Mouse (Mus musculus): ENCODE results near the gene Hace1. TPM values are rescaled to one million over a fixed set of nuclear protein-coding genes. Genes with fewer than 3 reads are reported as not detected.

Hace1 gene
- total and polyA plus RNA-seq, 3 experiments, result 6.8 to 21.1 (median 11.4) TPM

DNA sequence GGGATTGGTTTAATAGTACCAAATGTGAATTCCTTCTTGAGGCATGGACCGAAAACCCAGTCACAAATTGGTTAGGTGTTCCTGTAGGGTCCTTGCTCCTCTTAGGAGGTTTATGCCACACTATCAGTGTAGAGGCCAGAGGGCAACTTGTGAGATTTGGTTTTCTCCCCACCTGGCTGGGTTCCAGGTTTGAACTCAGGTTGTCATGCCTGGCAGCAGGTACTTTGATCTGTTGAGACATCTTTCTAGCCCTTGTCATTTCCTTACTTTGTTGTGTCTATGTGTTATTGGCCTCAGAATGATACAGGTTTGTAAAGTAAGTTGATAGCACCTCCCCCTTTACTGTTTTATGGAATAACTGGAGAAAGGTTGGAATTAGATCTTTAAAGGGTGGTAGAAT lies 117.9 kb downstream of the Hace1 start:
- in situ Hi-C loops (cut with MboI; ENCODE audit: low pct_ligation_motif_present, low pct_unique_long_range_greater_than_20kb, low sequenced_read_pairs) (no loop called here), dilution Hi-C loops (cut with MboI; ENCODE audit: extremely low pct_ligation_motif_present, extremely low pct_unique_long_range_greater_than_20kb, low sequenced_read_pairs) (no loop called here)
- H3K27ac ChIP-seq (ENCODE audit: insufficient read depth, low read depth), result no peak overlapping the region
- H3K36me3 ChIP-seq (replicated peaks in 1 of 2; ENCODE audit: control insufficient read depth in 1 of 2, insufficient read depth in 1 of 2, low read length in 1 of 2), result peaks cover 0 to 2% of the 10 kb centered on the region in 2 experiments
- no peaks in the 10 kb centered on the region for H3K27me3 ChIP-seq (replicated peaks)
- no peak for TF ChIP-seq JUND (conservative IDR thresholded peaks at IDR 0.05; ENCODE audit: low read depth, low read length)
- TF ChIP-seq SMC3 (IDR thresholded peaks at IDR 0.05; ENCODE audit: low read depth, low read length), result no peak
- no peak for TF ChIP-seq HCFC1 (IDR thresholded peaks at IDR 0.05; ENCODE audit: low read depth, low read length)
- TF ChIP-seq SIN3A (IDR thresholded peaks at IDR 0.05; ENCODE audit: low read length), result no peak
- no peak for TF ChIP-seq ZMIZ1 (IDR thresholded peaks at IDR 0.05; ENCODE audit: low read depth, low read length)
- no peaks in the 10 kb centered on the region for H3K9me3 ChIP-seq (replicated peaks; ENCODE audit: low read length)
- no peak for DNase-seq (ENCODE audit: extremely low read depth)
- no peak overlapping the region for H3K4me3 ChIP-seq (replicated peaks in 1 of 3; ENCODE audit: low read depth in 2 of 3, low read length in 2 of 3, poor library complexity in 1 of 3)
- no peaks in the 10 kb centered on the region for H3K4me1 ChIP-seq (ENCODE audit: control insufficient read depth in 1 of 2, insufficient read depth in 2 of 2)
- H3K79me2 ChIP-seq (replicated peaks; ENCODE audit: control insufficient read depth, extremely low read depth, insufficient read depth, poor library complexity, severe bottlenecking), result no peaks in the 10 kb centered on the region
- no peak overlapping the region for H3K9ac ChIP-seq (ENCODE audit: insufficient read depth, low read depth)
- no peak overlapping the region for H3K4me2 ChIP-seq (ENCODE audit: insufficient read depth, low read depth, poor library complexity, severe bottlenecking)

DNA sequence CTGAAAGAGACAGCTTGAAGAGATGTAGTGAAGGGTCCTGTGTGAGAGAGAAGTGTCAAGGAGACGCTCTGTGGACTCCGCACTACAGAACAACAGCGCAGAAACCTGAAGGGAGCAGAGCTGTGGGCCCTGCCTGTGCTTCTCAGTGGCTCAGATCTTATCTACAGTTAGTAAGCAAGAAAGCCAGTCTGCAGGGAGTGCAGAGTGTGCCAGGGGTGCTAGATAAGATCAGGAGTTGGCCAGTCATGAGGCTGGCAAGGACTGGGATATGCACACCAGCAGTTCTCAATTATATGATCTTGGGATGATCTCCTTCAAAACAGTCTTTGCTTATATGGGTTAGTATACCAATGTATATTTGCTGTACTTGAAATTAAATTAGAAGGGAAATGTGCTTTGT lies 121.3 kb downstream of the Hace1 start:
- H3K27me3 ChIP-seq (replicated peaks), result no peaks in the 10 kb centered on the region
- no peak overlapping the region for H3K4me2 ChIP-seq (ENCODE audit: insufficient read depth, low read depth, poor library complexity, severe bottlenecking)
- no peak overlapping the region for H3K9ac ChIP-seq (ENCODE audit: insufficient read depth, low read depth)
- TF ChIP-seq RAD21 (IDR thresholded peaks at IDR 0.05; ENCODE audit: low read depth, low read length), result no peak
- TF ChIP-seq ZNF384 (IDR thresholded peaks at IDR 0.05; ENCODE audit: low read depth, low read length), result no peak
- no peak for TF ChIP-seq SMC3 (IDR thresholded peaks at IDR 0.05; ENCODE audit: low read depth, low read length)
- no peak for TF ChIP-seq BHLHE40 (IDR thresholded peaks at IDR 0.05; ENCODE audit: low read depth, low read length)
- no peak for TF ChIP-seq PAX5 (IDR thresholded peaks at IDR 0.05; ENCODE audit: low read length)
- no peak for TF ChIP-seq JUND (conservative IDR thresholded peaks at IDR 0.05; ENCODE audit: low read depth, low read length)
- H3K4me3 ChIP-seq (replicated peaks in 1 of 3; ENCODE audit: low read depth in 2 of 3, low read length in 2 of 3, poor library complexity in 1 of 3), result no peak overlapping the region
- H3K4me1 ChIP-seq (ENCODE audit: control insufficient read depth in 1 of 2, insufficient read depth in 2 of 2), result no peaks in the 10 kb centered on the region
- no peaks in the 10 kb centered on the region for H3K79me2 ChIP-seq (replicated peaks; ENCODE audit: control insufficient read depth, extremely low read depth, insufficient read depth, poor library complexity, severe bottlenecking)
- in situ Hi-C loops (cut with MboI; ENCODE audit: low pct_ligation_motif_present, low pct_unique_long_range_greater_than_20kb, low sequenced_read_pairs) (no loop called here), dilution Hi-C loops (cut with MboI; ENCODE audit: extremely low pct_ligation_motif_present, extremely low pct_unique_long_range_greater_than_20kb, low sequenced_read_pairs) (no loop called here)
- no peak overlapping the region for H3K27ac ChIP-seq (ENCODE audit: insufficient read depth, low read depth)
- peaks cover 5 to 9% of the 10 kb centered on the region in 2 experiments for H3K36me3 ChIP-seq (replicated peaks in 1 of 2; ENCODE audit: control insufficient read depth in 1 of 2, insufficient read depth in 1 of 2, low read length in 1 of 2)
- H3K9me3 ChIP-seq (replicated peaks; ENCODE audit: low read length), result no peaks in the 10 kb centered on the region
- DNase-seq (ENCODE audit: extremely low read depth), result no peak

DNA sequence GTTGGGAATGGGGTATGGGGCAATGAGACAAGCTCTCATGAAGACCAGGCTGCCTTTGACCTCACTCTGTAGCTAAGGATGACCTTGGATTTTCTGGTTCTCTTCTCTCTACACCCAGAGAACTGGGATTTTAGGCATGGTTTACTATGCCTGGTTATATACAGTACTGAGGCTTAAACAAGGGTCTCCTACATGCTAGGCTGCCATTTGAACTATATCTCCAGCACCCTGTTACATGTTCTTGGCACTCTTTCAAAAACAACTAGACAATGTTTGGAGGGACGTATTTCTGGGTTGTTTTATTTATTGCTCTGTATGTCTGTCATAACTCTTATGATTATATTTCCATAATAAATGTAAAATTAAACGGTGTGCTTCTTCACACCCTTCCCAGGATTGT lies 129.2 kb downstream of the Hace1 start:
- in situ Hi-C loops (cut with MboI; ENCODE audit: low pct_ligation_motif_present, low pct_unique_long_range_greater_than_20kb, low sequenced_read_pairs), result no loop called here
- dilution Hi-C loops (cut with MboI; ENCODE audit: extremely low pct_ligation_motif_present, extremely low pct_unique_long_range_greater_than_20kb, low sequenced_read_pairs), result no loop called here
- H3K79me2 ChIP-seq (replicated peaks; ENCODE audit: control insufficient read depth, extremely low read depth, insufficient read depth, poor library complexity, severe bottlenecking), result no peaks in the 10 kb centered on the region
- no peaks in the 10 kb centered on the region for H3K4me1 ChIP-seq (ENCODE audit: control insufficient read depth in 1 of 2, insufficient read depth in 2 of 2)
- no peak overlapping the region for H3K9ac ChIP-seq (ENCODE audit: insufficient read depth, low read depth)
- no peaks in the 10 kb centered on the region for H3K9me3 ChIP-seq (replicated peaks; ENCODE audit: low read length)
- no peak overlapping the region for H3K4me3 ChIP-seq (replicated peaks in 1 of 3; ENCODE audit: low read depth in 2 of 3, low read length in 2 of 3, poor library complexity in 1 of 3)
- peaks cover 0 to 9% of the 10 kb centered on the region in 2 experiments for H3K36me3 ChIP-seq (replicated peaks in 1 of 2; ENCODE audit: control insufficient read depth in 1 of 2, insufficient read depth in 1 of 2, low read length in 1 of 2)
- no peaks in the 10 kb centered on the region for H3K27me3 ChIP-seq (replicated peaks)
- no peak for DNase-seq (ENCODE audit: extremely low read depth)
- TF ChIP-seq RAD21 (IDR thresholded peaks at IDR 0.05; ENCODE audit: low read depth, low read length), result no peak
- TF ChIP-seq JUN (IDR thresholded peaks at IDR 0.05; ENCODE audit: insufficient read depth, low read depth, low read length), result no peak
- no peak for TF ChIP-seq CTCF (conservative IDR thresholded peaks at IDR 0.05 in 1 of 2, IDR thresholded peaks at IDR 0.05 in 1 of 2; ENCODE audit: low read depth in 2 of 2, low read length in 2 of 2)
- TF ChIP-seq ZMIZ1 (IDR thresholded peaks at IDR 0.05; ENCODE audit: low read depth, low read length), result no peak
- no peak for TF ChIP-seq KAT2A (IDR thresholded peaks at IDR 0.05; ENCODE audit: insufficient replicate concordance, low read length)
- no peak for TF ChIP-seq UBTF (IDR thresholded peaks at IDR 0.05; ENCODE audit: low read depth, low read length)
- no peak for TF ChIP-seq CHD2 (IDR thresholded peaks at IDR 0.05; ENCODE audit: low read length)
- TF ChIP-seq ZNF384 (IDR thresholded peaks at IDR 0.05; ENCODE audit: low read depth, low read length), result no peak
- TF ChIP-seq NRF1 (IDR thresholded peaks at IDR 0.05; ENCODE audit: low read depth, low read length), result no peak
- TF ChIP-seq MAZ (IDR thresholded peaks at IDR 0.05; ENCODE audit: low read depth, low read length), result no peak
- TF ChIP-seq HCFC1 (IDR thresholded peaks at IDR 0.05; ENCODE audit: low read depth, low read length), result no peak
- no peak for TF ChIP-seq SMC3 (IDR thresholded peaks at IDR 0.05; ENCODE audit: low read depth, low read length)
- H3K4me2 ChIP-seq (ENCODE audit: insufficient read depth, low read depth, poor library complexity, severe bottlenecking), result no peak overlapping the region
- no peak overlapping the region for H3K27ac ChIP-seq (ENCODE audit: insufficient read depth, low read depth)

Measured in CH12.LX (cell line).